Mouse (Mus musculus) small intestine, adult 2 months (tissue): ENCODE results near the gene Gm20605. TPM values are rescaled to one million over a fixed set of nuclear protein-coding genes. Genes with fewer than 3 reads are reported as not detected.
A peak's percentile ranks its signal among the peaks of the same experiment; 100 is the strongest.

ENCODE experiments used
- H3K27ac ChIP-seq: fragments of 200-500 bp; 2 replicates; pipeline ENCODE4 v1.5.1; 2012; ENCODE audit warnings: low read depth, low read length, control low read depth, inconsistent platforms; ENCODE audit not compliant: insufficient read depth
- H3K27me3 ChIP-seq: fragments of 200-500 bp; 2 replicates; pipeline ENCODE4 v1.6.1; 2012; ENCODE audit warnings: mild to moderate bottlenecking, moderate library complexity, low read length, inconsistent platforms; ENCODE audit not compliant: control insufficient read depth, insufficient read depth
- H3K36me3 ChIP-seq: fragments of 200-500 bp; 2 replicates; pipeline ENCODE4 v1.6.1; 2012; ENCODE audit warnings: mild to moderate bottlenecking, low read length, control low read depth, inconsistent platforms; ENCODE audit not compliant: control insufficient read depth, insufficient read depth
- H3K4me1 ChIP-seq: fragments of 200-500 bp; 2 replicates; pipeline ENCODE4 v1.6.1; 2012; ENCODE audit warnings: low read length, inconsistent platforms, mixed read lengths; ENCODE audit not compliant: control insufficient read depth, insufficient read depth, insufficient read length
- H3K4me3 ChIP-seq: fragments of 200-500 bp; 2 replicates; pipeline ENCODE4 v1.5.1; 2012; ENCODE audit warnings: low read depth, mild to moderate bottlenecking, control low read depth, inconsistent platforms, low read length, moderate library complexity
- CTCF ChIP-seq: fragments of 200-500 bp; IDR thresholded peaks from 2 replicates; pipeline ENCODE4 v1.5.1; 2012; ENCODE audit warnings: low read depth, mild to moderate bottlenecking, control low read depth, inconsistent platforms, low read length, moderate library complexity, mixed read lengths; ENCODE audit not compliant: insufficient replicate concordance, insufficient read length; ENCODE audit errors: extremely low read depth
- POLR2A ChIP-seq: fragments of 200-500 bp; IDR thresholded peaks from 2 replicates; pipeline ENCODE4 v1.6.1; 2012; ENCODE audit warnings: low read depth, mild to moderate bottlenecking, control low read depth, inconsistent platforms, low read length, moderate library complexity
- WGBS: fragments of 180-500 bp; shearing (Covaris S2); methylation state at CpG from one replicate; pipeline ENCODE4 v1.1.7; 2018; 5-methylcytosine and 5-hydroxymethylcytosine counted together
- polyA plus RNA-seq: library from polyadenylated mRNA; depleted of rRNA; stranded (reverse); fragments of >200 nt; gene quantifications from 2 replicates; pipeline ENCODE4 v1.2.3, GENCODE M21; 2012

Gene Gm20605
- polyA plus RNA-seq, 1 experiment = 29.0 TPM

DNA sequence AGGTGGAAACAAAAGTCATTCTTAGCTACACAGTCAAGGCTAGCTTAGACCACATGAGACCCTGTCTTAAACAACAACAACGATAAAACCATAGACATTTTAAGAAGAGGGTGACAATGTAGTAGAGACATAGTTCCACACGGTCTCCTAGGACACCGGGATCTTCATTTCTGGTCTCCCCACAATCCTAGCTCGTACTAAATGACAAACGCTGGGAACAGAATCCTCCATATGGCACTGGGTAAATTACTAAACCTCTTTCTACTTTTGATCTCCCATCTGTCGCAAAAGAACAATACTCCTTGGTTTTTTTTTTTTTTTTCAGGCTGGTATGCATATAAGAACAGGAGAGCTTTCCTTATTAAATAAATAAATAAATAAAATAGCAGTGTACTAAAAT, 53.6 kb downstream of the Gm20605 start:
- Histone ChIP-seq H3K36me3 (no peaks in the 10 kb centered on the region), H3K27me3 (no peaks in the 10 kb centered on the region), H3K4me3 (no peak overlapping the region), H3K27ac (no peak overlapping the region), H3K4me1 (peaks cover 9% of the 10 kb centered on the region)
- 92% methylated on average over 6 of the region's 6 CpGs for WGBS
- no peak for TF ChIP-seq CTCF
- TF ChIP-seq POLR2A = no peak

DNA sequence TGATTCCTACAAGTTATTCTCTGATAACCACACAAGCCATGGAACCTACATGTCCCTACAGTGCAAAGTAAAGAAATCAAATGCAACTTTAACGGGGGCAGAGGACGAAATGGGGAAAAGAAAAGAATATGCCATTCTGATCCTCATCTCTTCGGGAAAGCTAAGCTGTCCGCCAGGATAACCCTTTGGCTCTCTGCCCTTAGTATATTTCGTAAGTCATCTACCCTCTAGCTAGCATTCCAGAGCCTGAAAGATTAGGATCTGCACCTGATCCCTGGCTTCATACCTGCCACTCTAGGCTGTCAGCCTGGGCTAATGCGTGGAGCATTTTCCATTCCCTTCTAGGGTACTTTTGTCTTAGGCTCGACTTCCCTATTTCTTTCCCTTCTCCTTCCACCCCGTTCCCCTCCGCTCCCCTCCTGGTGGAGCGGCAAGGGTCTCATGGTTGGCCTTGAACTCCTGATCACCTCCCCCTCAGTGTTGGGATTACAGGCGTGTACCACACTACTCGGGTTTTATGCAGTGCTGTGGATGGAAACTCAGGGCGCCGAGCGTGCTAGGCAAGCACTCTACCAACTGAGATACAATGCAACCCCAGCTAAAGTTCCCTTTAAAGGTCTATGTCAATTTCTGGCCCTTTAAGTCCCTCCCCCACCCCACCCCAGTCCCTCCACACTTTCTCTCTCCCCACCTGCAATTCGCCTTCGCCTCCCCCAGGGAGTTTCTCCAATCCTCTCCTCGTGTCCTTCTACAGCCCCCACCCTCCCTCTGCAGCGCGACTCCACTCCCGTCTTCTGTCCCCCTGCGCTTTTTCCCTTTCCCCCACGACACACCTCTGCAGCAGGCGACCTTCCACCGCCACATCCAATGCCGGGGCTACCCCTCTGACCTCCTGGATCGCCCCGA, 54.7 kb downstream of the Gm20605 start:
- H3K4me1 ChIP-seq = peaks cover 9% of the 10 kb centered on the region
- no peak for TF ChIP-seq POLR2A
- no peak for TF ChIP-seq CTCF
- 2% methylated on average over 28 of the region's 28 CpGs for WGBS
- H3K27ac ChIP-seq = peak overlapping the region; percentile 45; the same call in 1 of the 2 replicates
- no peaks in the 10 kb centered on the region for H3K27me3 ChIP-seq
- H3K4me3 ChIP-seq = peak overlapping the region; percentile 91
- H3K36me3 ChIP-seq = no peaks in the 10 kb centered on the region

DNA sequence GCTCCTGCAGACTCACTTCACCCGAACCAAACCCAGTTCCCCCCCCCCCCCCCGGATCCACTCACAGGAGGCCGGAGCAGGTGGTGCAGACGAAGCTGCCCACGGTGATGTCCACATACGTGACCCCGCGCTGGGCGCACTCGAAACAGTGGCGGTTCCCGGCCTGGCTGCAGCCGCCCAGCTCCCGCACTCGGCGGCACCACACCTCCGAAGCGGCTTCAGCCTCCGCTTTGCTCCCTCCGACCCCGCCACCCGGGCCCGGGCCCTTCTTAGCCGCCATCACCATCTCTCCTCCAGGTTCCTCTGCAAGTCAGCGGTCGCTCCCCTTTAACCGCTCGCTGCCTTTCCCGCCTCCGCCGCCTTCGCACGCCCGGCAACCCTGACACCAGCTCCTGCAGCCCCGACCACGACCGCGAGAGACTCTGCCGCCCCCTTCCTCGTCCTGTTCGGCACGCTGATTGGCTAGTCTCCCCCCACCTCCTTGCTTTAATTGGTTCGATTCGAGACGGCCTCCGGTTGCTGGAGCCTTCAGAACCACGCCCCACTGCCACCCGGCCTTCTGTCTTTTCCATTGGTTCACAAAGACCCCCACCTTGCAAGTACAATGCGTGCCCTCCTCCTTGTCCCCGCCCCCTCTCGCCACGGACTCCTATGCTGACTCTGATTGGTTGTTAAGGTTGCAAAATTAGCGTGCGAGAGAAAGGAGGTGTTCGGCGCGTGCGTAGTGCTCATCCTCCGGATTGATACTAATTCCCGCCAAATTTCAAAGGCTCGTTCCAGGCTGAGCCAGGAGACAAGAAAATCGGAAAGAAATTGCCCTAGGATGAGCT, 55.5 kb downstream of the Gm20605 start, which contains the start of gene Agfg2:
Gene Agfg2 (minus strand): TSS at position 433 of the 830 bp plus-strand sequence.
- Histone ChIP-seq H3K27me3 (no peaks in the 10 kb centered on the region), H3K4me3 (peak within 1 kb of the TSS; percentile 91), H3K36me3 (no peaks in the 10 kb centered on the region), H3K27ac (peak within 1 kb of the TSS; percentile 45), H3K4me1 (peaks cover 9% of the 10 kb centered on the region)
- under 1% methylated on average over 62 of the region's 62 CpGs for WGBS
- TF ChIP-seq POLR2A (peak; percentile 65; the same call in 1 of the 2 replicates), CTCF (no peak)

- Histone ChIP-seq H3K36me3 (no peaks in the 10 kb centered on the region), H3K27ac (no peak overlapping the region), H3K4me1 (peaks cover 7% of the 10 kb centered on the region; the same call in 1 of the 2 replicates), H3K4me3 (no peak overlapping the region), H3K27me3 (no peaks in the 10 kb centered on the region)
- WGBS = 92% methylated on average over 3 of the region's 3 CpGs
- no peak for TF ChIP-seq POLR2A
- TF ChIP-seq CTCF = no peak
Observed at GRCm38 (mm10) chr5:137685653-137686052, 56.7 kb downstream of the Gm20605 start.

- H3K4me3 ChIP-seq = no peak overlapping the region
- H3K4me1 ChIP-seq = peaks cover 7% of the 10 kb centered on the region; the same call in 1 of the 2 replicates
- H3K27me3 ChIP-seq = no peaks in the 10 kb centered on the region
- H3K36me3 ChIP-seq = no peaks in the 10 kb centered on the region
- H3K27ac ChIP-seq = no peak overlapping the region
- no peak for TF ChIP-seq CTCF
- no peak for TF ChIP-seq POLR2A
- WGBS = 50% methylated on average over 6 of the region's 6 CpGs
Observed at GRCm38 (mm10) chr5:137686127-137686790, 57.3 kb downstream of the Gm20605 start.

- 84% methylated on average over 3 of the region's 3 CpGs for WGBS
- no peak for TF ChIP-seq POLR2A
- no peak for TF ChIP-seq CTCF
- peaks cover 3% of the 10 kb centered on the region; the same call in 1 of the 2 replicates for H3K4me1 ChIP-seq
- H3K36me3 ChIP-seq = no peaks in the 10 kb centered on the region
- no peak overlapping the region for H3K27ac ChIP-seq
- no peak overlapping the region for H3K4me3 ChIP-seq
- no peaks in the 10 kb centered on the region for H3K27me3 ChIP-seq
Observed at GRCm38 (mm10) chr5:137689974-137690373, 61.0 kb downstream of the Gm20605 start.
